Mouse (Mus musculus): Measurements from ENCODE around the gene Tmc6. TPM values are rescaled to one million over a fixed set of nuclear protein-coding genes. Genes with fewer than 3 reads are reported as not detected.
A peak's percentile ranks its signal among the peaks of the same experiment; 100 is the strongest.

Gene Tmc6
- polyA plus RNA-seq, 1 experiment: 78.2 TPM

DNA sequence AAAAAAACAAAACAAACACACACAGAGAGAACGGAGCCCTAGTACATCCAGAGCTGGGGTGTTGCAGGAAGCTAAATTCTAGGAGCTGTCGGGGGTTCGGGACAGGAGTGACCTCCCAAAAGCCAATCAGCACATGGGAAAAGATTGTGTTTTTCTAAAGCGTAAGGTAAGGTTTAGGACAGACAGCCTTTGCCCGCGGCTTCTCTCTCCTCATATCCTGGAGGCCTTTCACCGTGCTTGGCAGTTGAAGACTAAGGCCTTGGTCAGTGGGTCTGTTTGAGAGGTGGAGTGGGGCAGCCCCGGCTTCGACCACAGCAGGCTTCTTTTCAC lies 672 bp upstream of the Tmc6 start:
- TF ChIP-seq GATA1 (IDR thresholded peaks at IDR 0.05; ENCODE audit: borderline replicate concordance, low read length) (no peak), FLI1 (IDR thresholded peaks at IDR 0.05; ENCODE audit: low read length) (no peak)
- Histone ChIP-seq H3K4me1 (peaks cover 85% of the 10 kb centered on the region), H3K4me3 (replicated peaks) (peak overlapping the region; percentile 97), H3K36me3 (replicated peaks; ENCODE audit: low read length) (peaks cover 57% of the 10 kb centered on the region), H3K27me3 (replicated peaks) (no peaks in the 10 kb centered on the region), H3K9me3 (no peaks in the 10 kb centered on the region)

DNA sequence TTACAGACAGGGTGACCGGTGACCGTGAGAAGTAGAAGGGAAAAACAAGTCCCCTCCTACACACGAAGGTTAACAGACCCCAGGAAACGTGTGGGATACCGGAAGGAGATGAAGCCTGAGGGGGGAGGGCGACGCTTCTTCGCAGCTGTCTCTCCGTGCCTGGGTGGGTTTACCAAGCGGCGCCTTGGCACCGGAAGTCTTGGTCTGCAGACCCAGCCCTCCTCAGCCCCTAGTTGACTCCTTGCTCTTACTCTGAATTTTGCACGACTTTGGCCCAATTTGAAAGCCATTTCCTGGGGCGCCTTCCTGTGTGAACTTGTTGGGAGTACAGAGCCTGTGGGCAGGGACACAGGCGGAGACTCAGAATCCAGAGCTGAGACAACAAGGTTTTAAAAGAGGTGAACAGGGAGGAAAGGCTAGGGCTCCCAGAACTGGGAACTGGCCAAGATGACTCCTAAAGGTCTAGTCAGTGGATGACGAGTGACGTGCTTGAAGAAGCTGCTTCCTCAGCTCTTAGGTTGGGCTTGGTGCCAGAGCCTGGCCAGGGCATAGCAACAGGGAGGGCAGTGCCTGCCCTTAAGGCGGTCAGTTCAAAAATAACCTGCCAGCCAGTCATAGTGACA lies 688 bp downstream of the Tmc6 start:
- TF ChIP-seq GATA1 (IDR thresholded peaks at IDR 0.05; ENCODE audit: borderline replicate concordance, low read length): no peak
- no peak for TF ChIP-seq FLI1 (IDR thresholded peaks at IDR 0.05; ENCODE audit: low read length)
- H3K27me3 ChIP-seq (replicated peaks): no peaks in the 10 kb centered on the region
- peaks cover 57% of the 10 kb centered on the region for H3K36me3 ChIP-seq (replicated peaks; ENCODE audit: low read length)
- H3K4me1 ChIP-seq: peaks cover 95% of the 10 kb centered on the region
- no peaks in the 10 kb centered on the region for H3K9me3 ChIP-seq
- H3K4me3 ChIP-seq (replicated peaks): peak overlapping the region; percentile 97

DNA sequence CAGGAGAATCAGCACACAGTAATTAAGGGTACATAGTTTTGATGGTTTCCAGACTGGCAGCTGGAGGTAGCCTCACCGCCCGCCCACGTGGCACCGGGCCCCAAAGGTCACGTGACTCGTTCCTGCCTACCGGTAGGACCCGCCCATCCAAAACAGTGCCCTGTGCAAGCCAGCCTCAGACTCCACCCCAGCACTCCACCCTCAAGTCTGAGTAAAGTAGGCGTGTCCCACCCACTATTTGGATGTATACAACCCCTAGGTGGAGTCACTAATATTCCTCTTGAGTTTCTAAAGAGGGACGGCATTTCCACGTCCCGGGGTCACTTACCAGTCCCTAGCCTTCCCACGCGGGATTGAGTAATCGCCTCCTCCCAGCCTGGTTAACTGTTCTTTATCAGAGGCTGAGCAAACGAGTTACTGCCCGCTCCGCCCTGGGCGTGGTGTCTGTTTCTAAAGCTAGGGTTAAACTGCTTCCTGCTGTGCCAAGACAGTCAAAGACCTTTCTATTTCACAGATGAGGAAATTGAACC lies 1.4 kb downstream of the Tmc6 start:
- Histone ChIP-seq H3K27me3 (replicated peaks) (no peaks in the 10 kb centered on the region), H3K4me1 (peaks cover 97% of the 10 kb centered on the region), H3K9me3 (no peaks in the 10 kb centered on the region), H3K4me3 (replicated peaks) (peak overlapping the region; percentile 97), H3K36me3 (replicated peaks; ENCODE audit: low read length) (peaks cover 58% of the 10 kb centered on the region)
- no peak for TF ChIP-seq GATA1 (IDR thresholded peaks at IDR 0.05; ENCODE audit: borderline replicate concordance, low read length)
- TF ChIP-seq FLI1 (IDR thresholded peaks at IDR 0.05; ENCODE audit: low read length): no peak

DNA sequence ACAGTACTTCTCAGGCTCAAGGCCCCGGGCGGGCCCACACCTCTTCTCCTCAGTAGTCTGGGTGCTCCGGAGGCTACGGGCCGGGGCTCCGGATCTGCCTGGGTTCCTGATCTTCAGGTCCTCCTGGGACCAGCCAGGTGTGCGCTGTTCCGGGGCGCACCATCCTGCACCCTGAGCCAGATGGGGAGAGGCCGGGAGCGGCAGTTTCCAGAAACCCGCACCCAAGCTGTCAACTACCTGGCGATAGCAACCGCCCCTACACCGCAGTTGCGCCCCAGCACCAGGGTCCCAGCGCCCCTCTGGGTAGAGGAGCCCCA lies 1.8 kb downstream of the Tmc6 start:
- Histone ChIP-seq H3K36me3 (replicated peaks; ENCODE audit: low read length) (peaks cover 58% of the 10 kb centered on the region), H3K9me3 (no peaks in the 10 kb centered on the region), H3K4me1 (peaks cover 97% of the 10 kb centered on the region)

DNA sequence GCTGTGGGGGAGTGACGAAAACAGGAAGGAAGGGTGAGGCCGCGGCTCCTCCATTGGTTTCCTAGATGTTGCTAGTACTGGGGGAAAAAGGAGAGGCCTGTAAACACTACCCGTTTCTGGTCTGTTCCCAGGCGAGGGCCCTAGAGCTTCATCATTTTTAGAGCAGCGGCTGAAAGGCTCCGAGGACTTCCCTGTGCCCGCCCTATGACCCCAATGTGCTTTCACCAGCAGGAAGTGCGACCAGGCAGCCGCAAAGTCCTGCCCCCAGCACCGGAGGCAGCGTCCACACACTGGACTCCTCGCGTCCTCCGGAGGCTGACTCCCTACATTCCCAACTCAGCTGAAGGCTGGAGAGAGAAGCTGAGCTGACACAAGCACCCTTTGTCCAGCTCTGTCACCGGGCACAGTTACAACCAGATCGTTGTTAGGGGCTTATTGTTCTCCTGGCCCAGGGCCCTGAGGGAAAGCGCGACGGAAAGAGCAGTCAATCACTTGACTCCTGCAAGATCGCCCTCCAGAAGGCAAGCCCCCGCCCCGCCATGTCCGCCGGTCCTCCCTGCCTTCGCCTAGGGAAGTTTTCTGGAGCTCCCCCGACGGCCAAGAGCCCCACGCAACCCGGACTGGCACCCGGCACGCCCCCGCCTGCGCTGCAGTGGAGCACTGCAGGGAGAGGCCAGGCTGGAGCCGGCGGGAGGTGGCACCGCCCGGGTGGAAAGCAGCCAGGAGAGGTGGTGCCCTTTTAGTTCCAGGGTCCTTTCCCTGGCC lies 2.4 kb downstream of the Tmc6 start:
- no peaks in the 10 kb centered on the region for H3K27me3 ChIP-seq (replicated peaks)
- peak overlapping the region; percentile 97 for H3K4me3 ChIP-seq (replicated peaks)
- H3K4me1 ChIP-seq: peaks cover 97% of the 10 kb centered on the region
- H3K9me3 ChIP-seq: no peaks in the 10 kb centered on the region
- peaks cover 58% of the 10 kb centered on the region for H3K36me3 ChIP-seq (replicated peaks; ENCODE audit: low read length)
- TF ChIP-seq FLI1 (IDR thresholded peaks at IDR 0.05; ENCODE audit: low read length) (no peak), GATA1 (IDR thresholded peaks at IDR 0.05; ENCODE audit: borderline replicate concordance, low read length) (no peak)

More for the DNA sequence above, 1.8 kb downstream of the Tmc6 start:
- no peaks in the 10 kb centered on the region for H3K27me3 ChIP-seq (replicated peaks)
- TF ChIP-seq GATA1 (IDR thresholded peaks at IDR 0.05; ENCODE audit: borderline replicate concordance, low read length): no peak
- no peak for TF ChIP-seq FLI1 (IDR thresholded peaks at IDR 0.05; ENCODE audit: low read length)
- peak overlapping the region; percentile 97 for H3K4me3 ChIP-seq (replicated peaks)

DNA sequence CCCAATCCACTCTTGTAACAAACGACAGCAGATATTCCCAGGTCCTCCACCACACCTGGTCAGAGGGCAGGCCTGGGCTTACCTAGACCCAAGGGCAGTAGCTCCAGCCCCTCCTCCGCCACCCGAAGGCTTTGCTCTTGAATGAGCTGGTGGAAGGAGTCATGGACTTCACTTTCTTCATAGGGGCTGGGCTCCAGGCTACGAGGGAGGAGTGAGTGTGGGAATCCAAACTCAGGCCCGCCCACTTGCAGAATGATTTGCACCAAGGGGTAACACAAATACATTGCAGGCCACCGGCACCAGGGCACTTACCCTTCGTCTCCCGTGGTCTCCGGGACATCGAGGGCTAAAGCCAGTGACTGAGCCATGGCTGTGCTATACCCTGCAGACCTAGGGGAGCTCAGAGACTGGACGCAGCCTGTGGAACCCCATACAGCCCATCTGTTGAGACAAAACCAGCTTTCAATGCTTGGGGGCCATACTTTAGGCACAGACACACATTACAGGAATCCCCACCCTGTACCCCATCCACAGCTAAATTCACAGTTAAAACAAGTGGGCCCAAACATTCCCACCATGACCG lies 3.1 kb downstream of the Tmc6 start:
- no peaks in the 10 kb centered on the region for H3K27me3 ChIP-seq (replicated peaks)
- no peaks in the 10 kb centered on the region for H3K9me3 ChIP-seq
- H3K36me3 ChIP-seq (replicated peaks; ENCODE audit: low read length): peaks cover 58% of the 10 kb centered on the region
- peaks cover 97% of the 10 kb centered on the region for H3K4me1 ChIP-seq
- TF ChIP-seq FLI1 (IDR thresholded peaks at IDR 0.05; ENCODE audit: low read length) (no peak), GATA1 (IDR thresholded peaks at IDR 0.05; ENCODE audit: borderline replicate concordance, low read length) (no peak)
- peak overlapping the region; percentile 97 for H3K4me3 ChIP-seq (replicated peaks)

DNA sequence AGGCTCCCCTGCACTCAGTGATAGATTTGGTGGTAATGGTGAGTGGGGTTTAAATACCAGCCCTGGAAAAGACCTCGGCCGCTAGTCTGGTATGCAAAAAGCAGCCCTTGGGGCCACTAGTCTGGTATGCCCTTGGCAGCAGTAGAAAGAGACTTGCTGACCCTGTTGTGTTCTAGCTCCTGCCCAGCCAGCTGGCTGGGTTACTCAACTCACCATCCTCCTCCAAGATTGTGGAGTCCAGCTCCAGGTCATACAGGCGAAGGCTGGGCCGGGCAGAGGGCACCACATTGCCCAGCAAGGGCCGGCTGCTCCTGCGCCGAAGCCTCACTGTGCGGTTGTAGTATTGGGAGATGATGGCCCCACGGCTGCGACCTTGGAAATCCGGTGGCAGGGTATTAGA lies 4.0 kb downstream of the Tmc6 start:
- Histone ChIP-seq H3K9me3 (no peaks in the 10 kb centered on the region), H3K4me3 (replicated peaks) (peak overlapping the region; percentile 97), H3K27me3 (replicated peaks) (no peaks in the 10 kb centered on the region), H3K36me3 (replicated peaks; ENCODE audit: low read length) (peaks cover 60% of the 10 kb centered on the region), H3K4me1 (peaks cover 97% of the 10 kb centered on the region)
- no peak for TF ChIP-seq GATA1 (IDR thresholded peaks at IDR 0.05; ENCODE audit: borderline replicate concordance, low read length)
- TF ChIP-seq FLI1 (IDR thresholded peaks at IDR 0.05; ENCODE audit: low read length): no peak

DNA sequence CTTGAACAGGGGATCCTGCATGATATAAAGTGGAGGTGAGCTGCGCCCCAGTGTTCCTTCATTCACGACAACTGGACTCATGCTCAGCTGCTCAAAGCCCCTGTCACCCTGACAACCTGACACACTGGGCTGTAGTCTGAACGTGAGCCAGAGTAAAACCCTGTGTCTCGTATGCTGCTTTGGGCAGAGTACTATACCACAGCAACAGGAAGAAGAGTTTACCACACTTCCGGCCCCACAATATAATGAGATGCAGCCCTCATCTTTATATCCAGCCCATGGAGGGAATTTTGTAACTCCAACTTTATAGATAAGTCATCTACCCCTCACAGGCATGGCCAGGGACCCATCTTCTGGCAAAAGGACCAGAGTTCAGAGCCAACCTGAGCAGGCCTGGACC lies 4.9 kb downstream of the Tmc6 start:
- H3K4me1 ChIP-seq: peaks cover 96% of the 10 kb centered on the region
- no peak for TF ChIP-seq GATA1 (IDR thresholded peaks at IDR 0.05; ENCODE audit: borderline replicate concordance, low read length)
- TF ChIP-seq FLI1 (IDR thresholded peaks at IDR 0.05; ENCODE audit: low read length): no peak
- no peaks in the 10 kb centered on the region for H3K9me3 ChIP-seq
- peak overlapping the region; percentile 53 for H3K4me3 ChIP-seq (replicated peaks)
- H3K36me3 ChIP-seq (replicated peaks; ENCODE audit: low read length): peaks cover 70% of the 10 kb centered on the region
- H3K27me3 ChIP-seq (replicated peaks): no peaks in the 10 kb centered on the region

DNA sequence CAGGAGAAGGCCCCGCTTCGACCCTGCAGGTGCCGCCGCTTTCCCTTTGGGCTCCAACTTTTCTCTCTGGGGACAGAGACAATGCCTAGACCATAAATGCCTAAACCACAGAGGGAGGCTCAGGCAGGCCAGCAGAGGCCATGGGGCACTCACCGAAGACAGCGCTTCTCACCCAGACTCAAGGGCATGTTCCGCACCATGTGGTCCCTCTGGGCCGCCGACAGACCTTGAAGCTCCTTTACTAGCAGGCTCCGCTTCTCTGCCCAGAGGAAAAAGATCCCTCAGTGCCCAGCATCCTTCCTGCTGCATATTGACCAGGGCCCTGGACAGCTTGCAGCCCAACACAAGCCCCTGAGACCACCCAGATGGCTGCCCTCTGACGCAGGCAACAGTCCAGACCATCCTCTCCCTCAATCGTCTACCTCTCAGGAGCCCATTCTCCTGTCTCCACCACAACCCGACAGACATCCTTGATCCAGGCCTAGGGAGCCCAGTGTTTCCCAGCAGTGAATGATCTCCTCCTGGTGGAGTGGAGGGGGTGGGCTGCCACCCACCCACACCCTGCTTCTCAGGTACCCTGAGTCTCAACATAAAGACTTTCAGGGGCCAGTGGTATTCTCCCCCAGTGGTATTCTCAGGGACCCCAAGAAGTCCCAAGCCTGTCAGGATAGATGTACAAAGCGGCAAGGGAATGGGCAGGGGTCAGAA lies 5.8 kb downstream of the Tmc6 start:
- peaks cover 78% of the 10 kb centered on the region for H3K36me3 ChIP-seq (replicated peaks; ENCODE audit: low read length)

More for the DNA sequence above, 5.8 kb downstream of the Tmc6 start:
- no peaks in the 10 kb centered on the region for H3K9me3 ChIP-seq
- no peaks in the 10 kb centered on the region for H3K27me3 ChIP-seq (replicated peaks)
- no peak for TF ChIP-seq FLI1 (IDR thresholded peaks at IDR 0.05; ENCODE audit: low read length)
- TF ChIP-seq GATA1 (IDR thresholded peaks at IDR 0.05; ENCODE audit: borderline replicate concordance, low read length): no peak
- no peak overlapping the region for H3K4me3 ChIP-seq (replicated peaks)
- H3K4me1 ChIP-seq: peaks cover 93% of the 10 kb centered on the region

All from megakaryocyte, embryonic 14.5 days (primary cell).